Mouse (Mus musculus) embryonic facial prominence, embryonic 14.5 days (tissue): ENCODE results near the gene Arrdc1. TPM values are rescaled to one million over a fixed set of nuclear protein-coding genes. Genes with fewer than 3 reads are reported as not detected.
"Not testable (repeated sequence)": the region's sequence is repeated elsewhere in the genome, so short reads cannot be mapped to it uniquely, and the experiment has no call there.

ENCODE experiments used
- ATAC-seq: fragments of 200-750 bp; cut with Nextera tagmentation; 2 replicates; pipeline ENCODE4 v1.8.0; 2017; ENCODE audit warnings: low read depth, moderate number of reproducible peaks, moderate TSS enrichment
- DNase-seq: peaks from one replicate; pipeline ENCODE4 v3.0.0-alpha.2; 2015; ENCODE audit warnings: low spot score
- H3K27ac ChIP-seq: fragments of 300-500 bp; sonication (generic); replicated peaks from 2 replicates; pipeline ENCODE4 v1.5.1; 2014; ENCODE audit warnings: low read depth, mild to moderate bottlenecking, low read length, moderate library complexity
- H3K27me3 ChIP-seq: fragments of 300-500 bp; sonication (generic); replicated peaks from 2 replicates; pipeline ENCODE4 v1.6.1; 2014; ENCODE audit warnings: low read length; ENCODE audit not compliant: control insufficient read depth, insufficient read depth
- H3K36me3 ChIP-seq: fragments of 300-500 bp; sonication (generic); 2 replicates; pipeline ENCODE4 v1.6.1; 2014; ENCODE audit warnings: low read length, mixed read lengths; ENCODE audit not compliant: control insufficient read depth, insufficient read depth
- H3K4me1 ChIP-seq: fragments of 300-500 bp; sonication (generic); 2 replicates; pipeline ENCODE4 v1.6.1; 2014; ENCODE audit warnings: antibody characterized with exemption, low read length; ENCODE audit not compliant: control insufficient read depth, insufficient read depth
- H3K4me2 ChIP-seq: fragments of 300-500 bp; sonication (generic); 2 replicates; pipeline ENCODE4 v1.6.1; 2014; ENCODE audit warnings: low read depth, mild to moderate bottlenecking, low read length, moderate library complexity, mixed read lengths
- H3K4me3 ChIP-seq: fragments of 300-500 bp; sonication (generic); 2 replicates; pipeline ENCODE4 v1.5.1; 2014; ENCODE audit warnings: low read depth, mild to moderate bottlenecking, low read length
- H3K9ac ChIP-seq: fragments of 300-500 bp; sonication (generic); 2 replicates; pipeline ENCODE4 v1.6.1; 2014; ENCODE audit warnings: low read depth, mild to moderate bottlenecking, low read length, moderate library complexity, mixed read lengths
- H3K9me3 ChIP-seq: fragments of 300-500 bp; sonication (generic); 2 replicates; pipeline ENCODE4 v1.6.1; 2016; ENCODE audit warnings: low read length; ENCODE audit not compliant: control insufficient read depth
- WGBS: fragments of 180-500 bp; shearing (Covaris S2); extraction: QIAGEN DNeasy Blood & Tissue Kit; methylation state at CpG from one replicate; pipeline ENCODE4 v1.1.7; 2014; 5-methylcytosine and 5-hydroxymethylcytosine counted together
- polyA plus RNA-seq: library from polyadenylated mRNA; unstranded; fragments of >200 nt; fragmentation: Nextera tagmentation; extraction: Ambion mirVana; gene quantifications from 2 replicates; pipeline ENCODE4 v1.2.1, GENCODE M21; 2014

The Arrdc1 gene
- 28.2 and 28.4 TPM in 2 replicates for polyA plus RNA-seq

DNA sequence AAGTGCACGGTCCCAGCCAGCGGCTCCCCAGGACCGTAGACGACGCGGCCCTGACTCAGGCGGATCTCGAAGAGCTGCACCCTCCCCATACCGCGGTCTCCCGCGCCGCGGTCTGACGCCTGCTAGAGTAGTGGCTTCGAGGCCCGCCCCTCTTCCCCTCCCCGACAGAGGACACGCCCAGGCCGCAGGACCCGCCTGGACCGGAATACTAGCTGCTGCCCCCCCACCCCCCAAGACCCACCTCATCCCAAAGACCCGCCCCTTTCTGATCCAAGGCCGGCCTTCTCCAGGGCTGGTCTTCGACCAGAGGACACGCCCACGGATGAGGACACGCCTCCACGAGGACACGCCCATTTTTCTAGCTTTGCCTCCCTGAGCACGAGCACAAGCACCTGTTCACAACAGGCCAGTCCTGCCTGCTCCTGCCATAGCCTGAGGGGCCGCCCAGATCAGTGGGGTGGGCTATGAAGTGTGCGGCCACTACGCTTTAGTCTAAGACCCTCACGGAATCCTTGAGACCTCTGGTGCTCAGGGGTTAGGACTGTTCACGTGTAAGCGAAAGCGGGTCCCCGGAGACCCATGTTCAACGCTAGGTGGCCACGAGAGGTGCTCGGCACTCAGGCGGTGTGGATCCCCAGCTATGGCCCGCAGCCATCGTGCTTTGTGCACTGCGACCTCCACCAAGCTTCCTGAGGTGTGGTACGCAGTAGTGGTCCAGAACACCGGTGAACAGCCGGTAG lies at the start of gene Arrdc1:
Gene Arrdc1 (minus strand): TSS at position 196 of the 740 bp plus-strand sequence.
- H3K9ac ChIP-seq, result peak within 1 kb of the TSS; percentile 71
- peak; percentile 94 for ATAC-seq
- no peaks in the 10 kb centered on the region for H3K36me3 ChIP-seq
- 2% methylated on average over 29 of the region's 49 CpGs for WGBS
- H3K27me3 ChIP-seq, result no peaks in the 10 kb centered on the region
- peaks cover 5% of the 10 kb centered on the region; the same call in 1 of the 2 replicates for H3K4me1 ChIP-seq
- H3K27ac ChIP-seq, result no peak within 1 kb of the TSS; the same call in 1 of the 2 replicates
- H3K4me2 ChIP-seq, result peak within 1 kb of the TSS; percentile 89
- peak; percentile 97 for DNase-seq
- peak within 1 kb of the TSS; percentile 63 for H3K4me3 ChIP-seq
- H3K9me3 ChIP-seq, result no peaks in the 10 kb centered on the region

DNA sequence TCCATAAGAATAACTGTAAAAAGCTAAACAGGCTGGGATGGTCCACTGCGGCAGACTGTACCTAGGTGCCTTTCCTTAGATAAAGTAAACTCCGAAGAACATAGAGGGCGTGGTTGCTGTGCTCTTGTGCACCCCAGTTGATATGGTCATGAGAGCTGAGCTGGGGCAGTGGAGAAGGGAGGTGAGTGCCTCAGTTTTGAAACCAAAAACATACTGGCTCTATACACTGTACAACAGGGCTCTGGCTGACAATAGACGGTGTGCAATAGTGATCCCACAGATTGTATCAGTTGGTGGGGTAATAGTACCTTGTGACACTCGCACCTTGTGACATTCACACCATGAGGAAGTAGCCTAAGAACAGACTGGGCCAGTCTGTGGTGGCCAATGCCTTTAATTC lies 41.9 kb upstream of the Arrdc1 start:
- peaks cover 10% of the 10 kb centered on the region; the same call in 1 of the 2 replicates for H3K36me3 ChIP-seq
- no peak for ATAC-seq
- no peak overlapping the region for H3K4me3 ChIP-seq
- peaks cover 6% of the 10 kb centered on the region for H3K4me1 ChIP-seq
- no peak overlapping the region for H3K27ac ChIP-seq
- WGBS, result 89% methylated on average over 5 of the region's 5 CpGs
- no peak for DNase-seq
- H3K9ac ChIP-seq, result no peak overlapping the region
- H3K4me2 ChIP-seq, result no peak overlapping the region
- H3K27me3 ChIP-seq, result no peaks in the 10 kb centered on the region
- no peaks in the 10 kb centered on the region for H3K9me3 ChIP-seq

DNA sequence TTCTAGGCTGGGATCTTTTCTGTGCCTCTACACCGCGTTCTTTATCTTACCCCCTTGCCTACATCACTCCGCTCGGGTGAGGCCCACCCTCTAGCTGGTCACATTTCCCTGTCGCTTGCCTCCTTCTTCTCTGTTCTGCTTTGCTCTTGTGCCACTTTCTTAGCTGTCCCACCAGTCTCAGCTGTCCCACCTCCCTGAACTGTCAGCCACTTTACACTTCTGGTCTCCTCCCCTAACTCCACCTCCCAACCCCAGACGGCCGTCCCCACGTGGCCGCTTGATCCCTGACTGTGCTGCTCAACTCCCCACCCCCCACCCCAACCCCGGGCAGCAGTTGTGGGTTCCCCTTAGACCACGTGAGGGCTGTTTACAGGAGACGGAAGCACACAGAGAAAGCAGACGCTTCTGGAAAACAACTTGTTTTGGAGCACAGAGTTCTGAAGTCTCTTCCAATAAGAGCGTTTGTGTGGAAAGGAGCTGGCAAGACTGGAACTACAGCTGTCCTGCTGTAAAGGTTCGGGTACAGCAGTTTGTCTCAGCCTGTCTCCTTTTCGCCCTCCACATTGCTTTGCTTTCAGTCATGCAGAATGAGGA lies 40.7 kb upstream of the Arrdc1 start, which contains the start of gene Pnpla7:
Gene Pnpla7 (plus strand): TSS at position 330 of the 594 bp plus-strand sequence.
- DNase-seq (peak; percentile 89), ATAC-seq (peak; percentile 60)
- Histone ChIP-seq H3K4me3 (peak within 1 kb of the TSS; percentile 80), H3K9me3 (no peaks in the 10 kb centered on the region), H3K9ac (peak within 1 kb of the TSS; percentile 74), H3K36me3 (peaks cover 22% of the 10 kb centered on the region), H3K27ac (peak within 1 kb of the TSS; percentile 93), H3K4me1 (peaks cover 6% of the 10 kb centered on the region), H3K4me2 (peak within 1 kb of the TSS; percentile 94), H3K27me3 (no peaks in the 10 kb centered on the region)
- WGBS, result 2% methylated on average over 16 of the region's 16 CpGs

DNA sequence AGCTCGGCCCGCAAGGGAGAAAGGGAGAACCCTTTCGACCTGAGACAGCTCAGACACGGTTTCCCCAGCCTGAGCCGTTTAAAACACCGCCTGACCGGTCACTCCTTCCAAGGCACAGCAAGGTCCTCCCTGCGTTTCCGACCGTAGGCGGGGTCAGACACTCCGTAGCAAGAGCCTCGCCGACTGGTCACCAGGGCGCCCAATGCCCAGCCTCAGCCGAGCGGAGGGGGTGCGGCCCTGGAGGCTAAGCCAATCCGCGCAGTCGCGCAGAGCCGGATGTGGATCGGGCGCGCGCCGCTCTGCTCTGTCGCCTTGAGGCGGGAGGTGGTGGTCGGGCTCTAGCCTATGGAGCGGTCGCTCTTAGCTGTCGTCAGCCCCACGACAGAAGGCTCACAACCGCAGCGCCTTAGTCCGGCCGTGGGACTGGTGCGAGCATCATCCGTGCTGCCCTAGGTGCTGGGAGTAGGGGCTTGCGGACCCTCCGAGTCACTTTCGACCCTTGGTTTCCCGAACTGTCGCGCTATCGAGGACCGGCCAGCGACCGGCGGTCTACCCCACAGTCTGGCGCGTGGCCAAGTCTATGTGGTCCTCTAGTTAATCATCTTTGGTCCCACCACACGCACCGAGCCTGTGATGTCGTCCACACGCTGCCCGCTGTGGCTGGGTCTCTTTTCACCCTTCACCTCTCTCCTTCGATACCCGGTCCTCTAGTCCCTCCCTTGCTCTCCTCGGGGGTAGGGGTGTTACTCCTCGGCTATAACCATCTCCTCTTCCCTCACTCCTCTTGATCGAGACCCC lies 40.1 kb upstream of the Arrdc1 start, which contains the start of gene Mrpl41:
Gene Mrpl41 (minus strand): TSS at position 193 of the 798 bp plus-strand sequence.
- H3K9ac ChIP-seq, result peak within 1 kb of the TSS; percentile 74
- ATAC-seq, result peak; percentile 99
- peak within 1 kb of the TSS; percentile 94 for H3K4me2 ChIP-seq
- DNase-seq, result peak; percentile 99
- WGBS, result under 1% methylated on average over 49 of the region's 64 CpGs
- peaks cover 29% of the 10 kb centered on the region for H3K36me3 ChIP-seq
- H3K4me1 ChIP-seq, result peaks cover 6% of the 10 kb centered on the region
- no peaks in the 10 kb centered on the region for H3K27me3 ChIP-seq
- H3K4me3 ChIP-seq, result peak within 1 kb of the TSS; percentile 80
- H3K9me3 ChIP-seq, result no peaks in the 10 kb centered on the region
- peak within 1 kb of the TSS; percentile 93 for H3K27ac ChIP-seq

DNA sequence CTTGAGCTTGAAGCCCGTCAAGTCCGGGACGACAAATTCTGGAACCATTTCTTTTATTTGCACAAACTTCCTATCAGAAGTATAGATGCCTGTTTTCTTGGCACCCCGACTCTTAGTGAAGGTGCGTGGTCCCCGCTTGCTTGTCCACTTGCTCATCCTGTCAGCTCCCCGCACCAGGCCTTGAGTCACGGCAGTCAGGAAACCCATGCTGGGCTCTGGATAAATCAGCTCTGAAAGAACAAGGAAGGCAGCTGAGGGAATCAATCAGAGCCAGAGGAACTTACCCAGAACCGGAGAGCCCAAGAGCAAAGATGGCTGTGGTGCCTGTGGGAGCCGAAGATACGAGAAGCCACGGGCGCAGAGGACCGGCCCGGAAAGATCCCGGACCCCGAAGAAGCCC lies 39.4 kb upstream of the Arrdc1 start:
- Histone ChIP-seq H3K27ac (peak overlapping the region; percentile 78), H3K9ac (peak overlapping the region; percentile 74), H3K36me3 (peaks cover 35% of the 10 kb centered on the region), H3K4me3 (peak overlapping the region; percentile 80), H3K4me2 (peak overlapping the region; percentile 94)
- not testable (repeated sequence) for H3K4me1 ChIP-seq, H3K27me3 ChIP-seq, ATAC-seq, H3K9me3 ChIP-seq
- peak; percentile 5 for DNase-seq
- WGBS, result under 1% methylated on average over 14 of the region's 17 CpGs

DNA sequence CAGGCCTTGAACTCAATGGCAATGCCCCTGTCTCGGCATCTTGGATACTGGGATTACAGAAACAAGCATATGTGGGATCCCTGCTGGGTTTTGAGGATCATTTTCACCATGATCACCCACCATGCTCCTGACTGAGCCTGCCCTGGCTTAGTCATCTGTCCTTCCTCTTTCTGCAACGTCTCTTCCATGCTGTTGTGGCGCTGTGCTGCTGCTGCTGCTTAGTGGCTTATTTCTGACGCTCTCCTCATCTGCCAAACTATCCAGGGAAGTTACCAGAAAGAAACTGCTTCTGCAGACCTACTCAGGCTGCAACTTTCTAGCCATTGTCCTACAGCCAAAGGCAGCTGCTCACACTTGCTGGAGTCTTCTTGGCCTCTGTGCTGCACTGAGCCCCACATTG lies 35.3 kb upstream of the Arrdc1 start:
- 90% methylated on average over 4 of the region's 4 CpGs for WGBS
- no peak overlapping the region for H3K27ac ChIP-seq

DNA sequence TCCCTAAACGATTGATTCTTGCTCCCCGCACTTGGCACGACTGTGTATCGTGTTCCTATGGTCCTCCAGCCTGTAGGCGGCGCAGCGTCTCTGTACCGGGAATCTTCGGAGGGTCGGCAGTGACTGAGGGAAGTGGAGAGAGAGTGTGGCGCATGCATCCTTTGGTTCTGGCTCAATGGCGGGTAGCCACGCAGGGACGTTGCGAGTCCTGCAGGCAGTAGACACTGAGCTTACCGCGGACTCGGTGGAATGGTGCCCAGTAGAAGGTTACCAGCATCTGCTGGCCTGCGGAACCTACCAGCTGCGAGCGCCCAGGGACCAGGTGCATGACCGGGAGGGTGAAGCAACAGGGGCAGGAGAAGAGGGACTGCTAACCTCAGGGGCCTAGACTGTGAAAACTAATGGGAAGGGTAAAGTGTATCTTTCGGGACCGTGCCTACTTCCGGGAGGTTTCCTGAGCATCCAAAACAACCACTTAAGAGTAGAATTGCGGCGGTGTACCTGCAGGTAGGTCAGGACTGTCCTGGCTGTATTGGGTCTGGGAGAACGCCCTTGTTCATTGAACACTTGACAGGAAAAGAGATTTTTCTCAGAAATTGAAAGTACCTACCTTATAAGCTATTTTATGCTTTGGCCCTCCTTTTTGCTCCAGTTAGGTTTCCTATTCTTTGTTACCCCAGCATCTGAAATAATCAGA lies 27.4 kb upstream of the Arrdc1 start, which contains the start of gene Dph7:
Gene Dph7 (plus strand): TSS at position 97 of the 697 bp plus-strand sequence.
- peak; percentile 93 for DNase-seq
- Histone ChIP-seq H3K9me3 (no peaks in the 10 kb centered on the region), H3K27me3 (no peaks in the 10 kb centered on the region), H3K36me3 (peaks cover 57% of the 10 kb centered on the region), H3K9ac (peak within 1 kb of the TSS; percentile 79), H3K4me1 (peaks cover 4% of the 10 kb centered on the region; the same call in 1 of the 2 replicates), H3K4me2 (peak within 1 kb of the TSS; percentile 70), H3K27ac (peak within 1 kb of the TSS; percentile 22; the same call in 1 of the 2 replicates), H3K4me3 (peak within 1 kb of the TSS; percentile 68)
- 1% methylated on average over 28 of the region's 28 CpGs for WGBS
- peak; percentile 94 for ATAC-seq

More for the DNA sequence above, 35.3 kb upstream of the Arrdc1 start:
- Histone ChIP-seq H3K9ac (no peak overlapping the region), H3K4me1 (peaks cover 6% of the 10 kb centered on the region), H3K27me3 (no peaks in the 10 kb centered on the region), H3K4me2 (no peak overlapping the region), H3K9me3 (no peaks in the 10 kb centered on the region), H3K4me3 (no peak overlapping the region), H3K36me3 (peaks cover 62% of the 10 kb centered on the region)
- ATAC-seq (no peak), DNase-seq (no peak)
